Mouse (Mus musculus): Measurements from ENCODE around the gene Zfp423. TPM values are rescaled to one million over a fixed set of nuclear protein-coding genes. Genes with fewer than 3 reads are reported as not detected.

Zfp423 gene
- polyA plus RNA-seq, 1 experiment from 2014 or later = 10.9 TPM

GRCm38 (mm10) chr8:87697127-87697526, 262.3 kb downstream of the Zfp423 start:
- Histone ChIP-seq H3K4me3 (replicated peaks) (no peak overlapping the region), H3K27ac (no peak overlapping the region), H3K9ac (no peak overlapping the region), H3K27me3 (no peaks in the 10 kb centered on the region), H3K4me1 (peaks cover 23% of the 10 kb centered on the region), H3K36me3 (no peaks in the 10 kb centered on the region), H3K4me2 (no peak overlapping the region), H3K9me3 (replicated peaks) (no peaks in the 10 kb centered on the region)
- 44% methylated on average over 9 of the region's 9 CpGs for WGBS
- no peak for ATAC-seq (replicated peaks; ENCODE audit: low FRiP score)

GRCm38 (mm10) chr8:87693741-87694140, 265.7 kb downstream of the Zfp423 start:
- Histone ChIP-seq H3K4me1 (peaks cover 39% of the 10 kb centered on the region), H3K27me3 (0 out of 2 replicates have a peak, but pooled peaks cover 3% of the 10 kb centered on the region), H3K9ac (no peak overlapping the region), H3K27ac (no peak overlapping the region), H3K4me2 (no peak overlapping the region), H3K4me3 (replicated peaks) (no peak overlapping the region), H3K9me3 (replicated peaks) (no peaks in the 10 kb centered on the region), H3K36me3 (no peaks in the 10 kb centered on the region)
- 72% methylated on average over 4 of the region's 4 CpGs for WGBS
- no peak for ATAC-seq (replicated peaks; ENCODE audit: low FRiP score)

- peaks cover 8% of the 10 kb centered on the region; the same call in 1 of the 2 replicates for H3K36me3 ChIP-seq
- peak overlapping the region; percentile 19; the same call in 1 of the 2 replicates for H3K4me3 ChIP-seq (replicated peaks)
- H3K9ac ChIP-seq = no peak overlapping the region
- WGBS = 13% methylated on average over 28 of the region's 28 CpGs
- 0 out of 2 replicates have a peak, but pooled peaks cover 3% of the 10 kb centered on the region for H3K27me3 ChIP-seq
- ATAC-seq (replicated peaks; ENCODE audit: low FRiP score) = no peak
- H3K4me1 ChIP-seq = peaks cover 39% of the 10 kb centered on the region
- peak overlapping the region; percentile 49 for H3K4me2 ChIP-seq
- peak overlapping the region; percentile 24; the same call in 1 of the 2 replicates for H3K27ac ChIP-seq
- H3K9me3 ChIP-seq (replicated peaks) = no peaks in the 10 kb centered on the region
Observed at GRCm38 (mm10) chr8:87690100-87691095, 269.0 kb downstream of the Zfp423 start.

- Histone ChIP-seq H3K4me3 (replicated peaks) (no peak overlapping the region), H3K9ac (no peak overlapping the region), H3K27ac (no peak overlapping the region), H3K9me3 (replicated peaks) (no peaks in the 10 kb centered on the region), H3K4me2 (no peak overlapping the region), H3K4me1 (peaks cover 32% of the 10 kb centered on the region), H3K27me3 (0 out of 2 replicates have a peak, but pooled peaks cover 3% of the 10 kb centered on the region), H3K36me3 (peaks cover 11% of the 10 kb centered on the region; the same call in 1 of the 2 replicates)
- WGBS = 65% methylated on average over 6 of the region's 6 CpGs
- ATAC-seq (replicated peaks; ENCODE audit: low FRiP score) = no peak
Observed at GRCm38 (mm10) chr8:87689192-87689591, 270.2 kb downstream of the Zfp423 start.

GRCm38 (mm10) chr8:87688348-87688747, 271.0 kb downstream of the Zfp423 start:
- Histone ChIP-seq H3K27ac (no peak overlapping the region), H3K9ac (no peak overlapping the region), H3K4me3 (replicated peaks) (no peak overlapping the region), H3K36me3 (peaks cover 11% of the 10 kb centered on the region; the same call in 1 of the 2 replicates), H3K4me2 (no peak overlapping the region), H3K9me3 (replicated peaks) (no peaks in the 10 kb centered on the region), H3K4me1 (peaks cover 26% of the 10 kb centered on the region), H3K27me3 (0 out of 2 replicates have a peak, but pooled peaks cover 3% of the 10 kb centered on the region)
- 61% methylated on average over 4 of the region's 4 CpGs for WGBS
- ATAC-seq (replicated peaks; ENCODE audit: low FRiP score) = no peak

GRCm38 (mm10) chr8:87686986-87687698, 272.3 kb downstream of the Zfp423 start:
- Histone ChIP-seq H3K9ac (no peak overlapping the region), H3K4me2 (no peak overlapping the region), H3K4me3 (replicated peaks) (no peak overlapping the region), H3K9me3 (replicated peaks) (no peaks in the 10 kb centered on the region), H3K36me3 (peaks cover 11% of the 10 kb centered on the region; the same call in 1 of the 2 replicates), H3K4me1 (peaks cover 26% of the 10 kb centered on the region), H3K27me3 (0 out of 2 replicates have a peak, but pooled peaks cover 3% of the 10 kb centered on the region), H3K27ac (no peak overlapping the region)
- 78% methylated on average over 10 of the region's 10 CpGs for WGBS
- ATAC-seq (replicated peaks; ENCODE audit: low FRiP score) = no peak; the same call in 1 of the 2 replicates

GRCm38 (mm10) chr8:87686026-87686425, 273.4 kb downstream of the Zfp423 start:
- H3K27me3 ChIP-seq = no peaks in the 10 kb centered on the region
- peaks cover 11% of the 10 kb centered on the region; the same call in 1 of the 2 replicates for H3K36me3 ChIP-seq
- H3K27ac ChIP-seq = no peak overlapping the region
- H3K4me2 ChIP-seq = no peak overlapping the region
- no peak for ATAC-seq (replicated peaks; ENCODE audit: low FRiP score)
- H3K9ac ChIP-seq = no peak overlapping the region
- H3K4me3 ChIP-seq (replicated peaks) = no peak overlapping the region
- WGBS = 81% methylated on average over 3 of the region's 3 CpGs
- peaks cover 22% of the 10 kb centered on the region for H3K4me1 ChIP-seq
- H3K9me3 ChIP-seq (replicated peaks) = no peaks in the 10 kb centered on the region

GRCm38 (mm10) chr8:87685392-87685791, 274.0 kb downstream of the Zfp423 start:
- no peaks in the 10 kb centered on the region for H3K9me3 ChIP-seq (replicated peaks)
- no peaks in the 10 kb centered on the region for H3K27me3 ChIP-seq
- H3K4me1 ChIP-seq = peaks cover 16% of the 10 kb centered on the region
- ATAC-seq (replicated peaks; ENCODE audit: low FRiP score) = no peak
- WGBS = 70% methylated on average over 8 of the region's 8 CpGs
- no peak overlapping the region for H3K4me2 ChIP-seq
- no peak overlapping the region for H3K4me3 ChIP-seq (replicated peaks)
- H3K36me3 ChIP-seq = peaks cover 11% of the 10 kb centered on the region; the same call in 1 of the 2 replicates
- H3K27ac ChIP-seq = no peak overlapping the region
- H3K9ac ChIP-seq = no peak overlapping the region

- peaks cover 20% of the 10 kb centered on the region for H3K36me3 ChIP-seq
- no peak for ATAC-seq (replicated peaks; ENCODE audit: low FRiP score)
- 84% methylated on average over 3 of the region's 3 CpGs for WGBS
Observed at GRCm38 (mm10) chr8:87682066-87682465, 277.3 kb downstream of the Zfp423 start.

GRCm38 (mm10) chr8:87680034-87680433, 279.4 kb downstream of the Zfp423 start:
- H3K36me3 ChIP-seq = peaks cover 9% of the 10 kb centered on the region; the same call in 1 of the 2 replicates
- WGBS = 72% methylated on average over 3 of the region's 3 CpGs
- no peak for ATAC-seq (replicated peaks; ENCODE audit: low FRiP score)
- no peak overlapping the region for H3K9ac ChIP-seq
- H3K27ac ChIP-seq = no peak overlapping the region
- no peaks in the 10 kb centered on the region for H3K9me3 ChIP-seq (replicated peaks)
- H3K4me3 ChIP-seq (replicated peaks) = no peak overlapping the region
- H3K4me2 ChIP-seq = no peak overlapping the region
- H3K4me1 ChIP-seq = 0 out of 2 replicates have a peak, but pooled peaks cover 3% of the 10 kb centered on the region
- H3K27me3 ChIP-seq = no peaks in the 10 kb centered on the region

More at GRCm38 (mm10) chr8:87682066-87682465, 277.3 kb downstream of the Zfp423 start:
- no peak overlapping the region for H3K4me2 ChIP-seq
- 0 out of 2 replicates have a peak, but pooled peaks cover 3% of the 10 kb centered on the region for H3K4me1 ChIP-seq
- H3K4me3 ChIP-seq (replicated peaks) = no peak overlapping the region
- H3K27me3 ChIP-seq = no peaks in the 10 kb centered on the region
- no peak overlapping the region for H3K27ac ChIP-seq
- no peak overlapping the region for H3K9ac ChIP-seq
- H3K9me3 ChIP-seq (replicated peaks) = no peaks in the 10 kb centered on the region

- peaks cover 9% of the 10 kb centered on the region; the same call in 1 of the 2 replicates for H3K36me3 ChIP-seq
- ATAC-seq (replicated peaks; ENCODE audit: low FRiP score) = no peak
- no peaks in the 10 kb centered on the region for H3K27me3 ChIP-seq
- no peak overlapping the region for H3K4me2 ChIP-seq
- no peak overlapping the region for H3K9ac ChIP-seq
- H3K4me1 ChIP-seq = 0 out of 2 replicates have a peak, but pooled peaks cover 2% of the 10 kb centered on the region
- H3K4me3 ChIP-seq (replicated peaks) = no peak overlapping the region
- no peaks in the 10 kb centered on the region for H3K9me3 ChIP-seq (replicated peaks)
- WGBS = 86% methylated on average over 11 of the region's 11 CpGs
- no peak overlapping the region for H3K27ac ChIP-seq
Observed at GRCm38 (mm10) chr8:87679431-87680003, 279.9 kb downstream of the Zfp423 start.

All from kidney, embryonic 15.5 days (tissue).